Mouse (Mus musculus) neural tube, embryonic 11.5 days (tissue): ENCODE results near the gene Scnn1g. TPM values are rescaled to one million over a fixed set of nuclear protein-coding genes. Genes with fewer than 3 reads are reported as not detected.

Experiments
- ATAC-seq: fragments of 200-750 bp; cut with Nextera tagmentation; 2 replicates; pipeline ENCODE4 v1.8.0; 2017; ENCODE audit warnings: moderate number of reproducible peaks, mild to moderate bottlenecking, moderate TSS enrichment, moderate library complexity; ENCODE audit not compliant: insufficient read depth, low FRiP score, low TSS enrichment
- DNase-seq: peaks from one replicate; pipeline ENCODE4 v3.0.0-alpha.2; 2015; ENCODE audit warnings: low spot score
- H3K27ac ChIP-seq: fragments of 300-500 bp; sonication (generic); 2 replicates; pipeline ENCODE4 v1.5.1; 2014; ENCODE audit warnings: low read depth, mild to moderate bottlenecking, low read length
- H3K27me3 ChIP-seq: fragments of 300-500 bp; sonication (generic); 2 replicates; pipeline ENCODE4 v1.6.1; 2014; ENCODE audit warnings: mild to moderate bottlenecking, low read length, mixed read lengths; ENCODE audit not compliant: control insufficient read depth, insufficient read depth
- H3K36me3 ChIP-seq: fragments of 300-500 bp; sonication (generic); 2 replicates; pipeline ENCODE4 v1.6.1; 2014; ENCODE audit warnings: mild to moderate bottlenecking, low read length, moderate library complexity, mixed read lengths; ENCODE audit not compliant: control insufficient read depth, insufficient read depth
- H3K4me1 ChIP-seq: fragments of 300-500 bp; sonication (generic); 2 replicates; pipeline ENCODE4 v1.6.1; 2014; ENCODE audit warnings: low read length, mixed read lengths; ENCODE audit not compliant: control insufficient read depth, insufficient read depth
- H3K4me2 ChIP-seq: fragments of 300-500 bp; sonication (generic); 2 replicates; pipeline ENCODE4 v1.6.1; 2014; ENCODE audit warnings: low read depth, mild to moderate bottlenecking, moderate library complexity
- H3K4me3 ChIP-seq: fragments of 300-500 bp; sonication (generic); 2 replicates; pipeline ENCODE4 v1.5.1; 2014; ENCODE audit warnings: low read depth, low read length
- H3K9ac ChIP-seq: fragments of 300-500 bp; sonication (generic); 2 replicates; pipeline ENCODE4 v1.6.1; 2014; ENCODE audit warnings: mild to moderate bottlenecking, low read length
- H3K9me3 ChIP-seq: fragments of 300-500 bp; sonication (generic); 2 replicates; pipeline ENCODE4 v1.6.1; 2016; ENCODE audit warnings: low read length; ENCODE audit not compliant: control insufficient read depth
- WGBS: fragments of 180-500 bp; shearing (Covaris S2); extraction: QIAGEN DNeasy Blood & Tissue Kit; methylation state at CpG from one replicate; pipeline ENCODE4 v1.1.7; 2014; 5-methylcytosine and 5-hydroxymethylcytosine counted together
- polyA plus RNA-seq: library from polyadenylated mRNA; unstranded; fragments of >200 nt; fragmentation: Nextera tagmentation; extraction: Ambion mirVana; gene quantifications from 2 replicates; pipeline ENCODE4 v1.2.1, GENCODE M21; 2014

Scnn1g gene
- polyA plus RNA-seq, 1 experiment from 2014 or later = 0.07 TPM

DNA sequence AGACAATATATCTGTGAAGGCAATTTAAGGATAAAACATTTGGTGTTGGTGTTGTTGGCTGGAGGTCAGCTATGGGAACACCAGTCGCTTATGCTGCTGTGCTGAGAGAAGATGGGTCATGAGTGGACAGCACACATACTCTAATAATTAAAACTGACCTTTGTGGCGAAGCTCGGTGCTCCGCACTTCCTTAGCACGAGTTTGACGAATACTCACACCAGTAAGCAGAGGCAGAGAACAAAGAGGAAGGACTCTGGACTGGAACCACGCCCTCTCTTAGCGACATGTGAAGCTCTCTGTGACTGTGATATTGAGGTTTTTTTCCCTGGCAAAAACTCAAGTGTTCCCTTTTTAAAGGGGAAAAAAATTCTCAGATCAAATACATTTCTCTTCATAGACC, 20.5 kb downstream of the Scnn1g start:
- DNase-seq (no peak), ATAC-seq (no peak)
- Histone ChIP-seq H3K4me1 (no peaks in the 10 kb centered on the region), H3K9me3 (no peaks in the 10 kb centered on the region), H3K4me2 (no peak overlapping the region), H3K4me3 (no peak overlapping the region), H3K9ac (no peak overlapping the region), H3K27ac (no peak overlapping the region), H3K27me3 (no peaks in the 10 kb centered on the region), H3K36me3 (no peaks in the 10 kb centered on the region)
- WGBS = 72% methylated on average over 8 of the region's 8 CpGs

DNA sequence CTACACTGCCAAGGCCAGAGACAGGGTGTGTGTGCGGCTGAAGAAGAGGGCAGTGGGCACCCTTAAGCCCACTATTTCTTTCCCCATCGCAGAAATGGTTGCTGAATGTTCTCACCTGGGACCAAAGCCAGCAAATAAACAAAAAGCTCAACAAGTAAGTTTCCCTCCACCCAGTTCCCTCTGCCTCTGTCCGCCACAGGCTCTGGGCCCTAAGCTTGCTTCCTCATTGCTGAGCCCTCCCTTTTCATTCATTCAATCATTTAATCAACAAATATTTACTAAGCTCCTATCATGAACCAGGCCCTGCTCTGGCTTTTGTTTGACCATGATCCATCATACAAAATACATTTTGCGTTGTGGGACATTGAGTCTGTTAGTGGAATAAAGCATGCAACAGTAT, 29.0 kb downstream of the Scnn1g start:
- Histone ChIP-seq H3K4me1 (no peaks in the 10 kb centered on the region), H3K4me3 (no peak overlapping the region), H3K27ac (no peak overlapping the region), H3K4me2 (no peak overlapping the region), H3K9me3 (no peaks in the 10 kb centered on the region), H3K27me3 (no peaks in the 10 kb centered on the region), H3K9ac (no peak overlapping the region), H3K36me3 (no peaks in the 10 kb centered on the region)
- DNase-seq (no peak), ATAC-seq (no peak)
- 96% methylated on average over 4 of the region's 4 CpGs for WGBS

DNA sequence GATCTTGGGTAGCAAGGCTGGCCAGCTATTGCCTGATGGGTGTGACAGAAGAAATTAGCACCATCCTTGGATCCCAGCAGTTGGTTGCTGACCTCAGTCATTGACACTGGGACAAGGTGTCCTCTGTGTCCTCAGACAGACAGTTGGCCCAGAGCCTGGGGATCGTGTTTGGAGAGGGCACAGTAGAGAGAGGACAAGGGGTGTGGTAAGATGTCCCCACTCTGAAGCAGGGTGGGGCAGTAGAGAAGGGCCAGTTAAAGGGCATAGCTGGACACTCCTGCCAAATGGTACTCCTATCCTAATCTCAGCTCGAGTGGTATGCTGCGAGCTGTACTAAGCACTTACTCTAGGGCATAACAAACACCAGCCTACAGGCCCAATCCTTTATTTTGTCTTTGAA, 33.6 kb downstream of the Scnn1g start:
- ATAC-seq (no peak), DNase-seq (no peak)
- Histone ChIP-seq H3K4me1 (no peaks in the 10 kb centered on the region), H3K4me3 (no peak overlapping the region), H3K36me3 (no peaks in the 10 kb centered on the region), H3K9ac (no peak overlapping the region), H3K27me3 (no peaks in the 10 kb centered on the region), H3K4me2 (no peak overlapping the region), H3K27ac (no peak overlapping the region), H3K9me3 (no peaks in the 10 kb centered on the region)
- 79% methylated on average over 3 of the region's 3 CpGs for WGBS

- ATAC-seq = no peak
- no peak for DNase-seq
- Histone ChIP-seq H3K9me3 (no peaks in the 10 kb centered on the region), H3K27ac (no peak overlapping the region), H3K9ac (no peak overlapping the region), H3K4me2 (no peak overlapping the region), H3K36me3 (no peaks in the 10 kb centered on the region), H3K27me3 (no peaks in the 10 kb centered on the region), H3K4me3 (no peak overlapping the region), H3K4me1 (no peaks in the 10 kb centered on the region)
- WGBS = 89% methylated on average over 9 of the region's 9 CpGs
Measured at GRCm38 (mm10) chr7:121768983-121769382, 34.7 kb downstream of the Scnn1g start.

DNA sequence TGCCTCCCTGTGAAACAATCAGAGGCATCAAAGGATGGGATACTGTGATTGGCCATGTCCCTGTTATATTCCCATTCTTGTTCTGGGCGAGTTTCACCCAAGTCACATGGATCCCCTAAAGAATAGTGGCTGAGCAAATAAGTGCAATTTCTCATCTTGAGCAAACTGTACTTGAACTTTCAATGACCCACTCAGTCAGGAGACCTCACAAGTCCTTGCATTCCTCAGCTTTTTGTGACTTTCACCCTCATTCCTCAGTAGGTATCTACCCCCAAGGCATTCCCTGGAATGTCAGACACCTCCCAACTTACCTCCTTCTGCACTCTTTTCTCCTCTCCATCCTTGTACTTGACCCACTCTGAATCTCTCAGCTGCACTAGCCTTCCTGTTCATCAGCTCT, 44.3 kb downstream of the Scnn1g start:
- DNase-seq (no peak), ATAC-seq (no peak)
- 68% methylated on average over 1 of the region's 1 CpGs for WGBS

DNA sequence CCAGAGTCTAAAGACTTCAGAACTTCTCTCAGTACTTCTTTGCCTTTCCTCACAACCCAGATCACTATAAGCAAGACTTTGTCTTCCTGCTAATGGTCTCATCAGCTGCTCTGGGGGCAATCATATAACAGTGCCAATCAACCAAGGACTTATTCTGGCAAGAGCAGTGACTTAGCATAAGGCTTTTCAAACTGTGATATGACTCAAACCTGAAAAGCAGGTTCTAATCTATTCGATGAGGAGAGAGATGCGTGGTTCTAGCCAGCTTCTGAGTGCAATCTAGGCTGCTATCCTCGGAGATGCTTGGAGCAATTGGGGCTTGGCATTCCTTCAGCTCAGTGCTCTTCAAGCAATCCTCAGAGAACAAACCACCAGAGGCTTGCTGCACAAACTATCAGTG, 44.7 kb downstream of the Scnn1g start:
- H3K9ac ChIP-seq = no peak overlapping the region
- no peaks in the 10 kb centered on the region for H3K36me3 ChIP-seq
- no peaks in the 10 kb centered on the region for H3K4me1 ChIP-seq
- H3K9me3 ChIP-seq = no peaks in the 10 kb centered on the region
- DNase-seq (no peak), ATAC-seq (no peak)
- no peaks in the 10 kb centered on the region for H3K27me3 ChIP-seq
- no peak overlapping the region for H3K27ac ChIP-seq
- no peak overlapping the region for H3K4me3 ChIP-seq
- H3K4me2 ChIP-seq = no peak overlapping the region
- 82% methylated on average over 3 of the region's 3 CpGs for WGBS

More for the DNA sequence above, 44.3 kb downstream of the Scnn1g start:
- no peak overlapping the region for H3K9ac ChIP-seq
- no peak overlapping the region for H3K27ac ChIP-seq
- no peak overlapping the region for H3K4me2 ChIP-seq
- H3K4me1 ChIP-seq = no peaks in the 10 kb centered on the region
- no peaks in the 10 kb centered on the region for H3K9me3 ChIP-seq
- H3K4me3 ChIP-seq = no peak overlapping the region
- H3K27me3 ChIP-seq = no peaks in the 10 kb centered on the region
- no peaks in the 10 kb centered on the region for H3K36me3 ChIP-seq

DNA sequence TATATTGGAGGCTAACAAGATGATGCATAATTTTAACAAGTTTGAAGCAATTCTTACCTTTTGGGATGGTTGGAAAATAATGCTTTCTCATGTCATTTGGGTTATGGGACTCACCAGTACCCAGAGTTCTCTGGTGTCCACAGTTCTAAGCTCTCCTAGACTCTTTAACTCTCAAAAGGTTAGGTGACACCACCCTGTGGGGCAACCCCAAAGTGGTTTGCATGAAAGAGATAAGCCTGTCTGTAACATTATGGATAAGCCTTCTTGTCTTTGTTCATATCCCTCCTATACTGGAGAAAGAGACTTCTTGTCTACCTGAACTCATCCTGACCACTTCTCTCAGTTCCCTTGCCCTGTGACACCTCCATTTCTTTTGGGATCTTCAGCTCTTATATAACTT, 45.1 kb downstream of the Scnn1g start:
- Histone ChIP-seq H3K4me2 (no peak overlapping the region), H3K9ac (no peak overlapping the region), H3K36me3 (no peaks in the 10 kb centered on the region), H3K27ac (no peak overlapping the region), H3K27me3 (no peaks in the 10 kb centered on the region), H3K4me3 (no peak overlapping the region), H3K9me3 (no peaks in the 10 kb centered on the region), H3K4me1 (no peaks in the 10 kb centered on the region)
- no peak for DNase-seq
- ATAC-seq = no peak

GRCm38 (mm10) chr7:121782188-121782909, 48.1 kb downstream of the Scnn1g start:
- WGBS = 66% methylated on average over 3 of the region's 3 CpGs
- Histone ChIP-seq H3K4me1 (no peaks in the 10 kb centered on the region), H3K27me3 (no peaks in the 10 kb centered on the region), H3K9me3 (no peaks in the 10 kb centered on the region), H3K9ac (no peak overlapping the region), H3K4me2 (no peak overlapping the region), H3K36me3 (no peaks in the 10 kb centered on the region), H3K4me3 (no peak overlapping the region), H3K27ac (no peak overlapping the region)
- ATAC-seq = no peak
- DNase-seq = no peak

- H3K27me3 ChIP-seq = no peaks in the 10 kb centered on the region
- ATAC-seq = no peak
- DNase-seq = no peak
- 88% methylated on average over 8 of the region's 8 CpGs for WGBS
- H3K9me3 ChIP-seq = no peaks in the 10 kb centered on the region
- no peak overlapping the region for H3K4me2 ChIP-seq
- H3K4me1 ChIP-seq = no peaks in the 10 kb centered on the region
- H3K27ac ChIP-seq = no peak overlapping the region
- H3K4me3 ChIP-seq = no peak overlapping the region
- H3K9ac ChIP-seq = no peak overlapping the region
- H3K36me3 ChIP-seq = no peaks in the 10 kb centered on the region
Measured at GRCm38 (mm10) chr7:121785651-121786228, 51.5 kb downstream of the Scnn1g start.
